Mouse (Mus musculus) MEL (cell line): ENCODE results near the gene Spag8.

Source experiments
- CTCF ChIP-seq, 3 experiments: IDR thresholded peaks in 2 of 3; conservative IDR thresholded peaks in 1 of 3; 2 replicates each; pipeline ENCODE4 v1.5.1; 2011 to 2012; ENCODE audit warnings: low read length in 3 of 3, low read depth in 2 of 3, mild to moderate bottlenecking in 2 of 3, improper control_type of control experiment in 1 of 3, inconsistent platforms in 1 of 3, mixed read lengths in 1 of 3, moderate library complexity in 1 of 3; ENCODE audit not compliant: control insufficient read depth in 1 of 3, insufficient read depth in 1 of 3, poor library complexity in 1 of 3, severe bottlenecking in 1 of 3
- EP300 ChIP-seq, 2 experiments: IDR thresholded peaks; 2 replicates each; pipeline ENCODE4 v1.6.1; 2011; ENCODE audit warnings: improper control_type of control experiment in 2 of 2, low read length in 2 of 2, low read depth in 1 of 2, mild to moderate bottlenecking in 1 of 2
- JUND ChIP-seq: IDR thresholded peaks from 2 replicates; pipeline ENCODE4 v1.6.1; 2011; ENCODE audit warnings: low read depth, mild to moderate bottlenecking, improper control_type of control experiment, low read length
- KAT2A ChIP-seq: conservative IDR thresholded peaks from 2 replicates; pipeline ENCODE4 v1.6.1; 2012; ENCODE audit warnings: low read depth, low read length, improper control_type of control experiment, inconsistent platforms
- MAZ ChIP-seq: IDR thresholded peaks from 2 replicates; pipeline ENCODE4 v1.6.1; 2012; ENCODE audit warnings: low read depth, mild to moderate bottlenecking, inconsistent platforms, low read length, improper control_type of control experiment
- MYB ChIP-seq: IDR thresholded peaks from 2 replicates; pipeline ENCODE4 v1.6.1; 2011; ENCODE audit warnings: mild to moderate bottlenecking, low read depth, low read length, improper control_type of control experiment
- POLR2A ChIP-seq, 2 experiments: IDR thresholded peaks; 2 replicates each; pipeline ENCODE4 v1.6.1; 2011 to 2012; ENCODE audit warnings: low read length in 2 of 2, mild to moderate bottlenecking in 2 of 2, control low read depth in 1 of 2, improper control_type of control experiment in 1 of 2, low read depth in 1 of 2, moderate library complexity in 1 of 2; ENCODE audit not compliant: control insufficient read depth in 1 of 2, insufficient read depth in 1 of 2, poor library complexity in 1 of 2
- TCF12 ChIP-seq: IDR thresholded peaks from 2 replicates; pipeline ENCODE4 v1.6.1; 2014; ENCODE audit warnings: low read depth, mild to moderate bottlenecking, inconsistent platforms, low read length, improper control_type of control experiment, moderate library complexity
- USF1 ChIP-seq: IDR thresholded peaks from 2 replicates; pipeline ENCODE4 v1.6.1; 2014; ENCODE audit warnings: low read depth, mild to moderate bottlenecking, inconsistent platforms, low read length, improper control_type of control experiment, moderate library complexity
- ZKSCAN1 ChIP-seq: IDR thresholded peaks from 2 replicates; pipeline ENCODE4 v1.6.1; 2012; ENCODE audit warnings: low read depth, mild to moderate bottlenecking, inconsistent platforms, low read length, improper control_type of control experiment, moderate library complexity
- ZMIZ1 ChIP-seq: IDR thresholded peaks from 2 replicates; pipeline ENCODE4 v1.6.1; 2012; ENCODE audit warnings: low read depth, mild to moderate bottlenecking, inconsistent platforms, low read length, improper control_type of control experiment, moderate library complexity
- ZNF384 ChIP-seq: IDR thresholded peaks from 2 replicates; pipeline ENCODE4 v1.6.1; 2012; ENCODE audit warnings: low read depth, mild to moderate bottlenecking, inconsistent platforms, low read length, improper control_type of control experiment

DNA sequence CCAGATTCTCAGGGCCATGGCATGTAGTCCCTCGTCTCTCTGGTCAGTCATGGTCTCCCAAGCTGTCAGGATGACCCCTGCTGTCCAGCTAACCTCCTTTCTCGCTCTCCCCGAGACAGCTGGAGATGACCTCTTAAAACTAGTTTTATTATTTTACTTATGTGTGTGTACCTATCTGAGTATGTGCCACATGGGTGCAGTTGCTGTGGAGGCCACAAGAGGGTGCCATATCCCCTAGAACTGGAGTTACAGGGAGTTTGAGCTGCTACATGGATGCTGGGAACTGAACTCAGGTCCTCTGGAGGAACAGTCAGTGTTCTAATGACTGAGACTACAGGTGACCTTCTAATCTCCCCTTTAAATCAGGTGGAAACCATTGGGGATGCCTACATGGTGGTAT, 3.6 kb downstream of the Spag8 start:
- TF ChIP-seq EP300 (IDR thresholded peaks at IDR 0.05; ENCODE audit: low read depth in 1 of 2, low read length in 2 of 2) (no peak), CTCF (IDR thresholded peaks at IDR 0.05 in 2 of 3, conservative IDR thresholded peaks at IDR 0.05 in 1 of 3; ENCODE audit: control insufficient read depth in 1 of 3, insufficient read depth in 1 of 3, low read depth in 2 of 3, low read length in 3 of 3, poor library complexity in 1 of 3, severe bottlenecking in 1 of 3) (peak; percentile 45 to 54 (median 50)), ZMIZ1 (no peak), MYB (no peak), ZKSCAN1 (no peak), JUND (no peak), USF1 (no peak), POLR2A (IDR thresholded peaks at IDR 0.05; ENCODE audit: control insufficient read depth in 1 of 2, insufficient read depth in 1 of 2, low read depth in 1 of 2, low read length in 2 of 2, poor library complexity in 1 of 2) (no peak), MAZ (no peak), KAT2A (no peak), ZNF384 (no peak), TCF12 (no peak)
